Mouse (Mus musculus): ENCODE data around the gene Pde11a. TPM values are rescaled to one million over a fixed set of nuclear protein-coding genes. Genes with fewer than 3 reads are reported as not detected.

Pde11a gene
- polyA plus RNA-seq (2015; fragmentation: Nextera tagmentation; extraction: Ambion mirVana): 0.30 and 0.36 TPM in 2 replicates

DNA sequence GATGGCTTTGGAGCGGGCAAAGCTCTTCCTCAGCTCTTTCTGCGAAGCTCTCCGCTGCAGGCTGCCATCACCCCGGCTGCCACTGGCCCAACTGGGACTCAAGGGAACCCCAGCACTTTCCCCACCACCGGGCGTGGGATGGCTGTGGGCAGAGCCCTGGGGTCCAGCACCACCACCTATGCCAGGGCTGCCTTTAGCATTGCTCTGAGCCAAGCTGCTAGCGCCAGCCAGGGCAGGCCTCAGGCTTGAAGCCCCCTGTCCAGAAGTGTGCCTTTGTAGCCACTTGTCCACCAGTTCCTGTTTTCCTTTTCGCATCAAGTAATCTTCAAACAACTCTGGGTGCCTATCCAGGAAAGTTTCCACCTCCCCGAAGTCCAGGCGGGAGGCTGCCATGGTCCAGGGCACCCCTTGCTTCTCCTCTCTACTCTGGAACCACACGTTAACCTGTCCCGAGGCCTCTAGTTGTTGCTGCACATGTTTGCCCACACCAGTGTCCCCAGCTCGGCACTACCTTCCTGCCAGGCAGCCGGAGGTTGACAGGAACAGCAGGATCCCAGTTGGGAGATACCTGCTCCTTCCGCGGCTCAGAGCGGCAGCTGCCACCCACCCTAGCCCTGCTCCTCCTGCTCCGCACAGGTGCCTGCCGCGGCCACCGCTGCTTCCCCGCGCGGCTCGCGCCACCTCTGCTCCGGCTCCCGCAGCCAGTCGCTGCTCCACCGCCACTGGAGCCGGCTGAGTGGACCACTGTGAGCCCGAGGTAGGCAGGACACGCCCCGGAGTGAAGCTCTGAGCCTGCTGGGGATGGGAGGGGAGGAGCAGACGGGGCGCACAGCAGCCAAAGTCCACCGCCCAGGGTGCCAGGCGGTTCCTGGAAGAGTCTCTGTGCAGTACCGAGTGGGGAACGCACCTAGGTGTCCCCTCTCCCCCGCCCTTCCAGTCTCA, at the start of gene Pde11a:
Gene Pde11a, minus strand, starts transcription at position 560 of the 942 bp plus-strand sequence.

DNA sequence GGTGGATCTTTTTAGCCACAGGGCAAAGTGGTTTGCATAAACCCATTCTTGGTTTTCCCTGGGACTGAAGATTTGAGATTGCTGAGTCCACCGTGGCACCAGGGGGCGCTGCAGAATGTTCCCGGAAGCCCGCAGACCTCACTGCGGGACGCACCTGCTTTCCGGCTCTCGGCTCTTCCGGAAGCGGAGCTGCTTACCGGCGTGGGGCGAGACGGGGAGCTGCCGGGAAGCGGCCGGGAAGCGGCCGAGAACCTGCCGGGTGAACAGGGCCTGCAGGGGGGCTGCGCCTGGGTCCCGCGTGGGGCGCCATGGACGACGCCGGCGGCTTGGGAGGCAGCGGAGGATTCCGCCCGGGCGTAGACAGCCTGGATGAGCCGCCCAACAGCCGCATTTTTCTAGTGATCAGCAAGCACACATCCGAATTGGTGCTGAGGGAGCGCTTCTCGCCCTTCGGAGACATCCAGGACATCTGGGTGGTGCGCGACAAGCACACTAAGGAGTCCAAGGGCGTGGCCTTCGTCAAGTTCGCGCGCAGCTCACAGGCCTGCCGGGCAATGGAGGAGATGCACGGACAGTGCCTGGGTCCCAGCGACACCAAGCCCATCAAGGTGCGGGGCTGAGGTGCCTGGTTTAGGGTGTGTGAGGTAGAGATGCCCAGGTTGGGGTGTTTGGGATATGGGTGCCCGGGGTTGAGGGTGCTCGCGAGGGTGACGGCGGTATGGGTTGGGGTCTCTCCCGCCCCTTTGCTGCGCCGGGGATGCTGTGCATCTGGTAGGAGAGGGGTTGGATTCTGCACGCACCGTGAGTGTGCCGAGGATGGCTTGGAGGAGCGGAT, 31.5 kb upstream of the Pde11a start, which contains the start of gene Rbm45:
Gene Rbm45, plus strand, starts transcription at position 164 of the 835 bp plus-strand sequence.

DNA sequence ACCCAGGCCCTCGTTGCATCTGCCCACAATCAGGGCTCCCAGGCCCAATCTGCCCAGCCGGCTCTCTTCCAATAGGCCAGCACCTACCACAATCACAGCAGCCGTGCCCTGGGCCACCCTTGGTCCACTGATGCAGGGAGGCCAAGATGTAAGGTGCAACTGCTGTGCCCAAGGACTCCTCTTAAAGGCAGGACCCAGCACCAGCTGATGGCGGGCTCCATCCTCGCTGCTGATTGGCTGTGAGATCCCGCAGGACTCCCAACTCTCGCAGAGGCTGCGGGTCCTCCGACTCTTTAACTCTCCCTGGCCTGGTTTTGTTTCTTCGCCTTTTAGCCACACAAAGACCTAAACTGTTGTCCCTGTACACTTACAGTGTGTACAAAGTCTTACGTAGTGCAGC, 21.7 kb upstream of the Pde11a start, which contains the start of gene Cyct:
Gene Cyct, minus strand, starts transcription at position 225 of the 400 bp plus-strand sequence.

DNA sequence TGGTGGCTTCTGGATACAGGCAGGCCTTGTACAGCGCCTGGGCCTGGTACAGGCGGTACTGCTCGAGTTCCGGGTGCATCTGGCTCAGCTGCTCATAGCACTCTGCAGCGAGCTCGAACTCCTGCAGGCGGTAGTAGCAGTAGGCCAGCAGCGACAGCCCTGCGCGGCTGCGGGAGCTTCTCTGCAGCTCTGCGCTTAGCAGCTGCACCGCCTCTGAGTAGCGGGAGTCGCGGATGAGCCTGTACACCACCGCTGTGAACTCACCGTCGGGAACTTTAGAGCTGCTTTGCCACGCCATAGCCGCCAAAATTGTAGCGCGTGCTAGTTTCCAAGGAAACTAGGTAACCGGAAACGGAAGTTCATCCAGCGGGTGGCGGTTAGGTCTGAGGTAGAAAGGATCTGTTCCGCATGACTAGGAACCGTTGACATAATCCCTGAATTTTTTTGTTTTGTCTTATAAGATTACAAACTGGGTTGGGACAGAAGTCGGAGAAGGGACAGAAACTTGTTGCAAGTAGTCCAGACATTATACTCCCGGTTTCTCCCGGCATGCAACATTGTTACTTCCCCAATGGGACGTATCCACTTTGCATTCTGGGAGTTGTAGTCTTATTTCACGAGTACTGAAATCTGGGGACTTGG, 357.0 kb downstream of the Pde11a start, which contains the start of gene Ttc30a1:
Gene Ttc30a1, minus strand, starts transcription at position 528 of the 642 bp plus-strand sequence.

DNA sequence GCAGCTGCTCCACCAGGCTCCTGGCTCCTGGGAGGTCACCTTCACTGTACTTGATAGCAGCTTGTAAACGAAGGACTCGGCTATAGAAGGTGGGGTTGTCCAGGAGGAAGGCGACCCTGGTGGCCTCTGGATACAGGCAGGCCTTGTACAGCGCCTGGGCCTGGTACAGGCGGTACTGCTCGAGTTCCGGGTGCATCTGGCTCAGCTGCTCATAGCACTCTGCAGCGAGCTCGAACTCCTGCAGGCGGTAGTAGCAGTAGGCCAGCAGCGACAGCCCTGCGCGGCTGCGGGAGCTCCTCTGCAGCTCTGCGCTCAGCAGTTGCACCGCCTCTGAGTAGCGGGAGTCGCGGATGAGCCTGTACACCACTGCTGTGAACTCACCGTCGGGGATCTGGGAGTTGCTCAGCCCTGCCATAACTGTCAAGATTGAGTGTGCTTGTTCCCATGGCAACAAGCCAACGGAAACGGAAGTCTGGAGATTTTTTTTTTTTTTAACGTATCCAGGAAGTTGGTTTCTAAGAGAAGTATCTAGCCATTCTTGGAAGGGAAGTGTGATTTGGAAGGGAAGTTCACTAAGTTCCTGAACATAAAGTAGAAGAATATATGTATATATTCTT, 360.7 kb downstream of the Pde11a start, which contains the start of gene Ttc30a2:
Gene Ttc30a2, minus strand, starts transcription at position 419 of the 617 bp plus-strand sequence.

Small RNAs within 50 kb of the gene (microRNA-seq; reads per million reads assigned to microRNA genes)
- not detected for gene Gm44337 (ENCODE audit: borderline replicate concordance, insufficient number of aligned reads)

Other genes with a start within 250 kb of the Pde11a start
- gene Cyct, start 21.7 kb upstream of the Pde11a start, polyA plus RNA-seq (2015; fragmentation: Nextera tagmentation; extraction: Ambion mirVana): 0.44 TPM in 1 of 2 replicates, not detected in the other
- 7.8 and 12.2 TPM in 2 replicates for gene Rbm45, start 31.2 kb upstream of the Pde11a start, polyA plus RNA-seq (2015; fragmentation: Nextera tagmentation; extraction: Ambion mirVana)
- gene Osbpl6, start 67.7 kb upstream of the Pde11a start, polyA plus RNA-seq (2015; fragmentation: Nextera tagmentation; extraction: Ambion mirVana): 13.3 and 25.1 TPM in 2 replicates